Mouse (Mus musculus) lung, adult 2 months (tissue): ENCODE measurements around the gene Foxn3.

Experiments
- CTCF ChIP-seq: fragments of 200-500 bp; IDR thresholded peaks from 2 replicates; pipeline ENCODE4 v1.5.1; 2011; ENCODE audit warnings: mild to moderate bottlenecking, low read length, control low read depth; ENCODE audit not compliant: insufficient read depth
- POLR2A ChIP-seq: fragments of 200-500 bp; IDR thresholded peaks from 2 replicates; pipeline ENCODE4 v1.6.1; 2011; ENCODE audit warnings: low read depth, mild to moderate bottlenecking, control low read depth, low read length, borderline replicate concordance; ENCODE audit errors: extremely low read depth

- TF ChIP-seq CTCF (no peak), POLR2A (no peak)
Observed at GRCm38 (mm10) chr12:99430992-99431391, 132.4 kb downstream of the Foxn3 start.
